Mouse (Mus musculus) central nervous system, embryonic 18 days (tissue): Measurements from ENCODE around the gene 2010300C02Rik. TPM values are rescaled to one million over a fixed set of nuclear protein-coding genes. Genes with fewer than 3 reads are reported as not detected.

Experiments
- polyA plus RNA-seq: library from polyadenylated mRNA; depleted of rRNA; stranded (reverse); fragments of >200 nt; gene quantifications from 2 replicates; pipeline ENCODE4 v1.2.3, GENCODE M21; 2012; rRNA removed

2010300C02Rik gene
- 7.2 and 8.7 TPM in 2 replicates for polyA plus RNA-seq

GRCm38 (mm10) chr1:37719761-37720640 lies at the start of gene 2010300C02Rik:
2010300C02Rik (minus strand) TSS chr1:37720085.

Other genes starting within 250 kb of the 2010300C02Rik start
- 13.2 and 13.6 TPM in 2 replicates for gene Mgat4a, start 179.1 kb downstream of the 2010300C02Rik start, polyA plus RNA-seq
- 17.3 and 19.1 TPM in 2 replicates for gene Tsga10, start 146.3 kb upstream of the 2010300C02Rik start, polyA plus RNA-seq
- gene Lipt1, start 151.7 kb upstream of the 2010300C02Rik start, polyA plus RNA-seq, result 7.0 and 7.1 TPM in 2 replicates
- gene Mitd1, start 170.3 kb upstream of the 2010300C02Rik start, polyA plus RNA-seq, result 18.4 and 21.7 TPM in 2 replicates
- gene Mrpl30, start 170.4 kb upstream of the 2010300C02Rik start, polyA plus RNA-seq, result 169 and 177 TPM in 2 replicates
- gene Lyg2, start 196.4 kb upstream of the 2010300C02Rik start, polyA plus RNA-seq, result 0.03 TPM in 1 of 2 replicates, not detected in the other
- gene Lyg1, start 237.7 kb upstream of the 2010300C02Rik start, polyA plus RNA-seq, result not detected in 2 replicates